Mouse (Mus musculus): ENCODE results near the gene Olfr71. TPM values are rescaled to one million over a fixed set of nuclear protein-coding genes. Genes with fewer than 3 reads are reported as not detected.

Olfr71 gene
- total and polyA plus RNA-seq, 2 experiments from 2014 or later, result not detected

DNA sequence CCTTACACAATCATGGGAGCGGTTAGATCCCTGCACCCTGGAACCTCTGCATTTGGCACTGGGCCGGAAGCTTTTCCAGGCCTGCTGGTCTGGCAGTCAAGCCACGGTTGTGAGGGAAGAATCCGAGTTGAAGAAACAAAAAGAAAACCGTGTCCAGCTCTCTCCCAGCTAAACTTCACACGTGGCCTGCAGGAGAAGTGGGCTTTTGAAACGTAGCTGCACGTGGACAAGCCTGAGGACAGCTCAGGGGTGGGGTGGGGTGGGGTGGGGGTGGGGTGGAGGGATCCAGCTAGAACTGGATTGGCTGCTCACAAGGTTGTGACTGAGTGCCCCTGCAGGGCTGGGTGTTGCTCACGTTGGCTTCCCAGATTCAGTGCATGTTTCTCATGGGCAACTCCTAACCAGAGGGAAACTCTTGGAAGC is 14.8 kb downstream of the Olfr71 start:
- H3K36me3 ChIP-seq (ENCODE audit: insufficient read depth), result peaks cover 10% of the 10 kb centered on the region; the same call in 1 of the 2 replicates
- H3K4me2 ChIP-seq (ENCODE audit: low read depth), result no peak overlapping the region
- H3K27me3 ChIP-seq (ENCODE audit: insufficient read depth, low read length), result no peaks in the 10 kb centered on the region
- H3K9ac ChIP-seq, result no peak overlapping the region
- ATAC-seq (peak; percentile 39; the same call in 1 of the 2 replicates), DNase-seq (no peak)
- H3K4me3 ChIP-seq (ENCODE audit: low read depth, low read length), result no peak overlapping the region
- no peaks in the 10 kb centered on the region for H3K4me1 ChIP-seq (ENCODE audit: insufficient read depth)
- H3K9me3 ChIP-seq (ENCODE audit: low read length), result no peaks in the 10 kb centered on the region
- H3K27ac ChIP-seq (ENCODE audit: low read depth, low read length), result no peak overlapping the region
- 25% methylated on average over 9 of the region's 9 CpGs for WGBS
- no peak for TF ChIP-seq CTCF (IDR thresholded peaks at IDR 0.05; ENCODE audit: low read depth)

DNA sequence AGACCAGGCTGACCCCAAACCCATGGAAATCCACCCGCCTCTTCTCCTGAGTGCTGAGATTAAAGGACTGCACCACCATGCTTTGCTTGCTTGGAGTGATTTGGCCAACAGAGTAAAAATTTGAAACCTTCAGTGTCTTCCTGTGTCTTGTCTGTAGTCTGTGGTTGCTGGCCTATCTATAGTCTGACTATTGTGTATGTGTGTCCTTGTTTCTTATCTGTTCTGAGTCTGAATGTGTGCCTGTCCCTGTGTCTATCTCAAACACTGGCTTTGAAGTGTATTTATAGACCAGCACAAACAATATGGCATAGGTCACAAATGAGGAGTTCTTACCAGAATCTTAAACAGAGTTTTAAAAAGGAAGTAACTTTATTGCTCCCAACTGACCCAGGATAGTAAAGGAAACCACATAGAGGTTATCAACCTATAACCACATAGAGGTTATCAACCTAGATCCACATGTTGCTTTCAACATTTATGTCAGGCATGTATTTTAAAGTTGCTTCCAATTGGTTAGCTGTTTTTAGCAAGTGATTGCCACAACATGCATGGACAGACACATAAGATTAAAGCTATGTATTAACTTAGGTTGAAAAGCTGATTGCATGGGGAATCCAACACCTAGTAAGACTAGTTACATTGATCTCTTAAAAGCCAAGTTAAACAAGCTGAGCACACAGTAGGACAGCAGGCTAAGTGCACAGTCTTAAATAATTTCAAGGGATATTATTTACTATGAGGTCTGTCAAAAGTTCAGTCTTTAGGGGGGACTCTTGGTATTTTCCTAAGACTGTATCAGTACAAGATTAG is 15.4 kb downstream of the Olfr71 start:
- WGBS, result 86% methylated on average over 1 of the region's 1 CpGs
- DNase-seq, result no peak
- H3K9me3 ChIP-seq (ENCODE audit: low read length), result no peaks in the 10 kb centered on the region
- ATAC-seq, result no peak
- H3K4me3 ChIP-seq (ENCODE audit: low read depth, low read length), result no peak overlapping the region
- H3K36me3 ChIP-seq (ENCODE audit: insufficient read depth), result peaks cover 17% of the 10 kb centered on the region; the same call in 1 of the 2 replicates
- TF ChIP-seq CTCF (IDR thresholded peaks at IDR 0.05; ENCODE audit: low read depth), result no peak
- no peaks in the 10 kb centered on the region for H3K4me1 ChIP-seq (ENCODE audit: insufficient read depth)
- H3K27ac ChIP-seq (ENCODE audit: low read depth, low read length), result no peak overlapping the region
- H3K4me2 ChIP-seq (ENCODE audit: low read depth), result no peak overlapping the region
- H3K27me3 ChIP-seq (ENCODE audit: insufficient read depth, low read length), result no peaks in the 10 kb centered on the region
- H3K9ac ChIP-seq, result no peak overlapping the region

DNA sequence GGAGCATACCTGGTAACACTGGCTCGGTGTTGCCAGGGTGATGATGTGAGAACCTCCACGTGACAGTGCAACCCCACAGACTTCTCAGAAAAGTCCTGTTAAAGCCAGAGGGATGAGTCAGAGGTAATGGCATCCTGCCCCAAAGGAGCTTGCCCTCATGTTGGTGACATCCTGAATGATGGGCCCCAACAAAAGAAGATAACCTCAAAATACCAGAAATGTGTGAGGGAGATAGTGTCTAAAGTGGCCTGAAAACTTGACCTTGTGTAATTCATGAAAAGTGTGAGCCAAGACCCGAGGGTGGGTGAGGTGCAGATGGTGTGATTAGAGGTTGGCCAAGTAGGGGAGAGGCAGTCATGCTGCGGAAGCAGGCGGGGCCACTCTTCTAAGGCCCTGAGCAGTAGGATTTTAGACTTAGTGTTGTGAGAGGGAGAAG is 16.2 kb downstream of the Olfr71 start:
- ATAC-seq (no peak), DNase-seq (no peak)
- Histone ChIP-seq H3K4me3 (ENCODE audit: low read depth, low read length) (no peak overlapping the region), H3K27ac (ENCODE audit: low read depth, low read length) (no peak overlapping the region), H3K4me1 (ENCODE audit: insufficient read depth) (no peaks in the 10 kb centered on the region), H3K4me2 (ENCODE audit: low read depth) (no peak overlapping the region), H3K9me3 (ENCODE audit: low read length) (no peaks in the 10 kb centered on the region), H3K36me3 (ENCODE audit: insufficient read depth) (peaks cover 25% of the 10 kb centered on the region), H3K27me3 (ENCODE audit: insufficient read depth, low read length) (no peaks in the 10 kb centered on the region), H3K9ac (no peak overlapping the region)
- TF ChIP-seq CTCF (IDR thresholded peaks at IDR 0.05; ENCODE audit: low read depth), result no peak
- 83% methylated on average over 5 of the region's 5 CpGs for WGBS

DNA sequence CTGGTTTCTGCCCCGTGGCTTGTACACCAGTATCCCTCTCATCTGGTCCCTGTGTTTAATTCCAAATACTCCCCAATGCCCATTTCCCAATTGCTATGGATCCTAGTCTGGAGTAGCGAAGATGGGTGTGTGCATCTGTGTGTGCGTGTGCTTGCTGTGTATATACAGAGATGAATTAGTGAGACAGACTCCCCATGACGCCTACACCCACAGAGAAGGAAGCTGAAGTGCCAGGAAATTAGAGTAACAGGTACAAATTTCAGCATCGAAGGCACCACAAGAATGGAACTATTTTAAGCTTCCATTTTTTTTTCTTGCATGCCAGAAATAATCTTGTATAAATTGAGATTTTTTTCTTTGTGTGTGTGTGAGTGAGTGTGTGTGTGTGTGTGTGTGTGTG is 19.0 kb downstream of the Olfr71 start:
- no peak overlapping the region for H3K4me3 ChIP-seq (ENCODE audit: low read depth, low read length)

DNA sequence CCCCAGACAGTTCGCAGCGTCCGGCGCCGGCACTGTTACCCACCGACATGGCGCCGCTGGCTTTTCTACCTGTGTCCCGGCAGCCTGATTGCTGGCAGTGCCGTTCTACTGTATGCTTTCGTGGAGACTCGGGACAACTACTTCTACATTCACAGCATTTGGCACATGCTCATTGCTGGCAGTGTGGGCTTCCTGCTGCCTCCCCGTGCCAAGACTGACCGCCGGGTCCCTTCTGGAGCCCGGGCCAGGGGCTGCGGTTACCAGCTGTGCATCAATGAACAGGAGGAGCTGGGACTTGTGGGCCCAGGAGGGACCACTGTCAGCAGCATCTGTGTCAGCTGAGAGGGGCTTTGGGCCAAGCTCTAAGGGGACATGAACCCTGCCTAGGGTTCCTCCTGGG is 20.0 kb downstream of the Olfr71 start:
- H3K9me3 ChIP-seq (ENCODE audit: low read length), result no peaks in the 10 kb centered on the region
- no peak overlapping the region for H3K4me3 ChIP-seq (ENCODE audit: low read depth, low read length)
- TF ChIP-seq CTCF (IDR thresholded peaks at IDR 0.05; ENCODE audit: low read depth), result no peak
- H3K27me3 ChIP-seq (ENCODE audit: insufficient read depth, low read length), result no peaks in the 10 kb centered on the region
- no peak overlapping the region for H3K27ac ChIP-seq (ENCODE audit: low read depth, low read length)
- H3K4me2 ChIP-seq (ENCODE audit: low read depth), result no peak overlapping the region
- DNase-seq, result no peak
- H3K9ac ChIP-seq, result no peak overlapping the region
- H3K4me1 ChIP-seq (ENCODE audit: insufficient read depth), result no peaks in the 10 kb centered on the region
- WGBS, result 93% methylated on average over 17 of the region's 17 CpGs
- peaks cover 59% of the 10 kb centered on the region for H3K36me3 ChIP-seq (ENCODE audit: insufficient read depth)
- no peak for ATAC-seq

More for the DNA sequence above, 19.0 kb downstream of the Olfr71 start:
- Histone ChIP-seq H3K27ac (ENCODE audit: low read depth, low read length) (0 out of 2 replicates have a peak overlapping the region, but pooled peaks have one; percentile 40), H3K4me1 (ENCODE audit: insufficient read depth) (no peaks in the 10 kb centered on the region), H3K27me3 (ENCODE audit: insufficient read depth, low read length) (no peaks in the 10 kb centered on the region), H3K9me3 (ENCODE audit: low read length) (no peaks in the 10 kb centered on the region), H3K4me2 (ENCODE audit: low read depth) (no peak overlapping the region), H3K9ac (no peak overlapping the region), H3K36me3 (ENCODE audit: insufficient read depth) (peaks cover 49% of the 10 kb centered on the region)
- 71% methylated on average over 5 of the region's 5 CpGs for WGBS
- DNase-seq (no peak), ATAC-seq (peak; percentile 64; the same call in 1 of the 2 replicates)
- TF ChIP-seq CTCF (IDR thresholded peaks at IDR 0.05; ENCODE audit: low read depth), result no peak

DNA sequence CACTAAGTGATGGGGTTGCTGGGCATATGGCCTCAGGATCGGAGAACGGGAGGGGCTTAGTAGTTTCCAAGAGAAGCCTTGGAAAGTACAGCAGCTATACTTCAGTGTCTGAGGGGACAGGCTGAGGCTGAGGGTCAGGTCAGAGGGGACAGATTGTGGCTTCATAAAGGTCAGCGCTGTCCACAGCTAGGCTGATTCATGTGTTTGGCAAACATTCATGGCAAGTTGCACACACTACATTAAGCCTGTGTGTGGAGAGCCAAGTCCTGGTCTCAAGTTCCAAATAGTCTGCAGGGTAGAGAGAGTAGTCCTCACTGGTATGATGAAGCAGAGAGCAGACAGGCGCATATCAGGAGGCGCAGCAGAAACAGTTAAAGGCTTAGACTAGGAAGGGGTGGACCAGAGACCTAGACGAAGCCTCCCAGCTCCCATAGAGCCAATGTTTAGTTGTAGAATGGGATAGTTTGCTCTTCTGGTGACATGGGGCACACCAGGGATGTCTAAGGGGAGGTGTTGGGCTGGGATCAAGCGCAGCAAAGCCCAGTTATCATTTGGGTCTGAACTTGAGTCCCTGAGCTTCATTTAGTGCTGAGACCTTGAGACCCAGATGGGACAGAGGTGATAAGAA is 30.5 kb downstream of the Olfr71 start:
- Histone ChIP-seq H3K4me1 (ENCODE audit: insufficient read depth) (no peaks in the 10 kb centered on the region), H3K9me3 (ENCODE audit: low read length) (no peaks in the 10 kb centered on the region), H3K4me2 (ENCODE audit: low read depth) (no peak overlapping the region), H3K27me3 (ENCODE audit: insufficient read depth, low read length) (no peaks in the 10 kb centered on the region), H3K36me3 (ENCODE audit: insufficient read depth) (peaks cover 87% of the 10 kb centered on the region), H3K9ac (no peak overlapping the region), H3K27ac (ENCODE audit: low read depth, low read length) (no peak overlapping the region), H3K4me3 (ENCODE audit: low read depth, low read length) (no peak overlapping the region)
- DNase-seq (no peak), ATAC-seq (no peak)
- no peak for TF ChIP-seq CTCF (IDR thresholded peaks at IDR 0.05; ENCODE audit: low read depth)
- 92% methylated on average over 7 of the region's 7 CpGs for WGBS

DNA sequence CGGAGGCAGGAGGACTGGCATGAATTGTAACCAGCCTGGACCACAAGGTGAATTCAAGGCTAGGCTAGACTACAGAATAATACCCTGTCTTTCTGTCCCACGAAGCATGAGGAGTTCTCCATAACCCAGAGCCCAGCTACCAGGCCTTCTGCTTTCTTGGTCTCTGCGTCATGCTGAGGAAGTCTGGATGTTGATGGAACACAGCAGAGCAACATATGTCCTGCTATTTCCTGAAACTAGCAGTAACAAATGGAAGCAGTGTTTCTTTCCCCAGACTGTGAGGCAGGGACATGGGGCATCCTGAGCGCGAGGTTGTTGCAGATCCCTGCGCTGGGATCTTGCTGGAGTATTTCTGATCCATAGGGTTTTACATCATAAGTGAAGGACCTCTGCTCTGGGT is 31.5 kb downstream of the Olfr71 start:
- Histone ChIP-seq H3K27ac (ENCODE audit: low read depth, low read length) (no peak overlapping the region), H3K9ac (no peak overlapping the region), H3K27me3 (ENCODE audit: insufficient read depth, low read length) (no peaks in the 10 kb centered on the region), H3K4me2 (ENCODE audit: low read depth) (no peak overlapping the region), H3K4me3 (ENCODE audit: low read depth, low read length) (no peak overlapping the region), H3K4me1 (ENCODE audit: insufficient read depth) (no peaks in the 10 kb centered on the region), H3K36me3 (ENCODE audit: insufficient read depth) (peaks cover 83% of the 10 kb centered on the region), H3K9me3 (ENCODE audit: low read length) (no peaks in the 10 kb centered on the region)
- TF ChIP-seq CTCF (IDR thresholded peaks at IDR 0.05; ENCODE audit: low read depth), result no peak
- no peak for DNase-seq
- no peak for ATAC-seq
- 80% methylated on average over 6 of the region's 6 CpGs for WGBS

Data from forebrain, postnatal 0 days (tissue).